Mouse (Mus musculus) CH12.LX (cell line): ENCODE data around the gene Mapre1.

Experiments
- CTCF ChIP-seq, 2 experiments: IDR thresholded peaks in 1 of 2; conservative IDR thresholded peaks in 1 of 2; 2 replicates each; pipeline ENCODE4 v1.5.1; 2011 to 2012; ENCODE audit warnings: low read depth in 2 of 2, low read length in 2 of 2, improper control_type of control experiment in 1 of 2, inconsistent platforms in 1 of 2, mild to moderate bottlenecking in 1 of 2, moderate library complexity in 1 of 2
- POLR2A ChIP-seq: IDR thresholded peaks from 2 replicates; pipeline ENCODE4 v1.6.1; 2011; ENCODE audit warnings: low read depth, mild to moderate bottlenecking, improper control_type of control experiment, low read length
- USF1 ChIP-seq: IDR thresholded peaks from 2 replicates; pipeline ENCODE4 v1.6.1; 2014; ENCODE audit warnings: low read depth, mild to moderate bottlenecking, inconsistent platforms, low read length, improper control_type of control experiment
- ZC3H11A ChIP-seq: IDR thresholded peaks from 2 replicates; pipeline ENCODE4 v1.6.1; 2012; ENCODE audit warnings: low read depth, mild to moderate bottlenecking, inconsistent platforms, low read length, improper control_type of control experiment

DNA sequence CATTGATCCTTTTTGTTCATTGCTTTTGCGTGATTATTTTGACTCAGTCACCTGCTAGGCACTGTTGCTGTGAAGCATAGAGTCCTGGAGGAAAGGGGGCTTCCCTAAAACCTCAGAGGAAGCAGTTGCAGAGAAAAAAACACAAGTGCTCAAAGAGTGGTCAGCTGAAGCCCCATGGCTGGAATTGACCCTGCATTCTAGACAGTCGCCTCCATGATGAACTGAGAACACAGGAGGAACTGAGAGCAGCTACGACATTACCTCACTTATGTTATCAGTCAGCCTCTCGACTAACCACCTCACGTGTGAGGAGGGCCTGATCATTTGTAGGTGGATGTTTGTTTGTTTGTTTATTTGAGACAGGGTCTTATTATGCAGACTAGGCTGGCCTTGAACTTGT is 21.0 kb downstream of the Mapre1 start:
- TF ChIP-seq POLR2A: no peak
- no peak for TF ChIP-seq USF1
- no peak for TF ChIP-seq CTCF (conservative IDR thresholded peaks at IDR 0.05 in 1 of 2, IDR thresholded peaks at IDR 0.05 in 1 of 2; ENCODE audit: low read depth in 2 of 2, low read length in 2 of 2)
- no peak for TF ChIP-seq ZC3H11A
